Mouse (Mus musculus) G1E (cell line): ENCODE results near the gene Agap1.

Experiments
- CTCF ChIP-seq: IDR thresholded peaks from 2 replicates; pipeline ENCODE4 v1.5.1; 2012; ENCODE audit warnings: low read depth, low read length, inconsistent platforms, mixed read lengths
- GATA1 ChIP-seq: IDR thresholded peaks from 2 replicates; pipeline ENCODE4 v1.6.1; 2012; ENCODE audit warnings: borderline replicate concordance, low read length, inconsistent platforms, mixed read lengths
- GATA2 ChIP-seq: IDR thresholded peaks from 2 replicates; pipeline ENCODE4 v1.6.1; 2012; ENCODE audit warnings: low read depth, low read length, inconsistent platforms, borderline replicate concordance
- POLR2AphosphoS5 ChIP-seq: IDR thresholded peaks from 2 replicates; pipeline ENCODE4 v1.6.1; 2012; ENCODE audit warnings: low read depth, low read length, inconsistent platforms; ENCODE audit not compliant: insufficient replicate concordance
- TAL1 ChIP-seq: conservative IDR thresholded peaks from 2 replicates; pipeline ENCODE4 v1.6.1; 2012; ENCODE audit warnings: low read depth, low read length, inconsistent platforms, mixed read lengths

DNA sequence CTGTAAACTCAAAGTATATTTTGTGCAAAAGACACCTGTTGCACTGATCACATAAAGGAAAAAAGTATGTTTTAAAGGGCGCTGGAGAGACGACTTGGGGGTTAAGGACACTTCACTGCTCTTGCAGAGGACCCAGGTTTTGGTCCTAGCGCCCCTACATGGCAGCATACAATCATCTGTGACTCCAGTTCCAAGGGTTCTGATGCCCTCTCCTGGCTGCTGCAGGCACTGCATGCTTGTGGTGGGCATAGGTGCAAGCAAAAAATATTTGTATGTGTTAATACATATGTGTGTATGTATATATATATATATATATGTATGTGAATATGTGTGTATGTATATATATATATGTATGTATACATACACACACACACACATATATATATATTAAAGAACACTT is 298.1 kb downstream of the Agap1 start:
- TF ChIP-seq CTCF (no peak), GATA2 (no peak), GATA1 (no peak), TAL1 (no peak), POLR2AphosphoS5 (no peak)
